Mouse (Mus musculus) ES-CJ7 (cell line): ENCODE measurements at regions not wholly inside any gene's neighbourhood (a gene's known extent, or its start where the extent isn't known, plus 50 kb on each side); places are given as distances from the start of the nearest gene placed in this dataset.

Source experiments
- DNase-seq: peaks from one replicate; pipeline ENCODE4 v3.0.0; 2011; ENCODE audit warnings: low read depth, low spot score

- no peak for DNase-seq
Observed at GRCm38 (mm10) chr1:130524744-130525143, 62.2 kb upstream of the Cd55 start.

- DNase-seq: no peak
Observed at GRCm38 (mm10) chr1:130517868-130518267, 55.3 kb upstream of the Cd55 start.

- no peak for DNase-seq
Observed at GRCm38 (mm10) chr1:130516641-130517040, 54.1 kb upstream of the Cd55 start.

- no peak for DNase-seq
Observed at GRCm38 (mm10) chr1:130515316-130515715, 52.8 kb upstream of the Cd55 start.

GRCm38 (mm10) chr1:130513482-130513881 lies 50.9 kb upstream of the Cd55 start:
- peak; percentile 22 for DNase-seq

DNA sequence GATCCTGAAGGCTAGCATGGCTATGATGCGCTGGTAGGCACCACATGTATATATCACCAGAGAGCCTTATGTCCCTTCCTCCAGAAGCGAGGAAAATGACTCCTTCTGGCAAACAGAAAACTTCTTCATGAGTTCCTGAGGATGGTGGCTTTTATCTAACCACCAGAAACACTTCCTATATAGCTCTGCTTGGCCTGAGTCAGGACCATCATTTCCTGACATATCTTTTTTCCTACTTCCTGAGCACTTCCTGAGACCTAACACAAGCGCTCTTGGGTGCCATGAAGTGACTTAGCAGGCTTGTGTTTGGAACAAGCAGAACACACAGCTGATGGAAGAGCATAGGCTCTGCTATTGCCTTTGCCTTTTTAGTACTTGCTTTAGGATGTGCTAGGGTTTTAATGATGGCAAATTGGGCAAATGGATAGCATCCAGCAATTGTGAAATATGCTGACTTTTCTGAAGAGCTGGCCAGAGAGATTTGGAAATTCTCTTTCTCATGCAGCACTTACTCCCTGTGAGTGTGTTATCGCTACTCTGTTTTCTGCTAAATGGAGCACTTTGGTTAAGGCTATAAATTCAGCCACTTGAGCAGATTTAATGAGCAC lies 50.4 kb upstream of the Cd55 start:
- no peak for DNase-seq
